Mouse (Mus musculus): ENCODE results near the gene Zfp653.
A peak's percentile ranks its signal among the peaks of the same experiment; 100 is the strongest.
"Not testable (repeated sequence)": the region's sequence is repeated elsewhere in the genome, so short reads cannot be mapped to it uniquely, and the experiment has no call there.

The Zfp653 gene

DNA sequence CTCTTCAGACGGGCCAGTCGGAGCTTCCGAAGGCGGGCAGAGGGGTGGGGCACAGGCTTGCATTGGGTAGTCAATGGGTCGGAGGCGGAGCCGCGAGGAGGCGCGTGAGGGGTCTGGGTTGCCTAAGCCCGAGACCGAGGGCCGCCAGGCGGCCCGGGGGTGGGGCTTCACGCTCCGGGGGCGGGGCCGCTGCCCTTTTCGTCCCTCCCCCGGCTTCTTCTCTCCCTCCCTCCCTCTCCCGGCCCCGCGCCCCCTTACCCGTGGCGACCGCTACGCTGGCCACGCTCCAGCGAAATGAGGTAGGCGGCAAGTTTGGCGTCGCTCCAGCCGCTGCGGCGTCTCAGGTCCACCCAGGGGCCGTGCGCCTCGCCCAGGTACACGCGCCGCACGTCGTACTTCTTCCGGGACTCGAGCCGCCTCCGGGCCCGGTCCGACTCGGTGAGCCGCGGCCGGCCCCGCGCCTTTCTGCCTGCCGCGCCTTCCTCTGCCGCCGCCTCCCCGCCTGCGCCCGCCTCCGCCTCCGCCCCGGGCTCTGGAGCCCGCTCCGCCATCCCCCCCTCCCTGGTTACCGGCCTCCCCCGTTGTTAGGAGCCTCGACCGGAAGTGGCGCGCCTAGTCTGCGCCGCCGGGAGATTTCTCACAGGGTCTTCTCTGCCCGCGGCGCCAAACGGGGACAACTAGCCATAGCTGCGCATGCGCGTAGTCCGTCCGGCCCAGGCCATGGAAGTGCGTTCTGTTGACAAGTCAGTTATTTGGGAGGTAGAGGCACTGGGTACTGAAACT, at the start of gene Zfp653, which contains the start of gene Gm49318:
TSS of gene Zfp653 (minus strand) at position 586 of the 783 bp plus-strand sequence.
TSS of gene Gm49318 (minus strand) at position 469 of the 783 bp plus-strand sequence.
- DNase-seq (ENCODE audit: low read depth, low spot score) = peak; percentile 97

DNA sequence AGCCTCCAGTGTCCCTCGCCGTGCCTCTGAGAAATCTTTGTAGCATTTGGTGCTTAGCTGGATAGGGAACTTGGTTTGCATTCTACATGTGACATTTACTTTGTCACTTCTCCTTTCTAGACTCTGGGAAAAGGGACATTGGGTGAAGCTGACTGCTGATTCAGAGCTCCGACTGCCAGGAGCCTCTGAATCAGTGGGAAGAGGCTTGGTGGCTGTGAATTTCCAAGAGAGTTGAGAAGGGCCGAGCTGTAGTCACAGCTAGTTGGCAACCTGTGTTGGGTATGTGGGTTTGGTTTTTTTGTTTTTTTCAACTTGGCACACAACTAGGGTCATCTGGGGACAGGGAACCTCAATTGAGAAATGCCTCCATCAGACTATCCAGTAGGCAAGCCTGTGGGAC, 48.4 kb upstream of the Zfp653 start:
- peak; percentile 16 for DNase-seq (ENCODE audit: low read depth, low spot score)

DNA sequence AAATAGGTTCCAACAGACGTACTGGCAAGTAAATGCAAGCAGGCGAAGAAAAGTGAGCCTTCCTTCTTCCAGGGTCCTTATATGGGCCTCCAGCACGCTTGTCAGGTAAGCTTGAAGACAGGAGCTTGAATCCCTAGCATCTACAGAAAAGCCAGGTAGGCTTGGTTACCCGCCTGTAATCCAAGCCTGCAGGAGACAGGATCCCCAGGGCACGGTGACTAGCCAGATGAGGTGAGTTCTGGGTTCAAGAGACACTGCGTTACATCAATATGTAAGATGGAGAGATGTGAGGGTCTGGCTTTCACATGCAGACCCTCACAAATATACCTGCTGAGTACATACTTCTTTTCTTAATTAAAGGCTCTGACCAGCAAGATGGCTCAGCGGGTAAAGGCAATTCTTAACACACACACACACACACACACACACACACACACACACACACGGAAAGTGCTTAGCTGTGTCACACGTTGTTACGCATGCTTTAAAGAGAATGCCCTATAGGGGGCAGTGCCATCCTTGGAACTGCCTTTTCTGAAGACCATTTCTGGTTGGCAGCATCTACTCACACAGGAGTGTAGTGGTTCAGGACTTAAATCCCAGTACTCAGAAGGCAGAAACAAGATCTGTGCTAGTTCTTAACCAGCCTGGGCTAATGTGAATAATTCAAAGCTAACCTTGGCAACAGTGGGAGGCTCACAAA, 46.7 kb upstream of the Zfp653 start:
- peak; percentile 65 for DNase-seq (ENCODE audit: low read depth, low spot score)

DNA sequence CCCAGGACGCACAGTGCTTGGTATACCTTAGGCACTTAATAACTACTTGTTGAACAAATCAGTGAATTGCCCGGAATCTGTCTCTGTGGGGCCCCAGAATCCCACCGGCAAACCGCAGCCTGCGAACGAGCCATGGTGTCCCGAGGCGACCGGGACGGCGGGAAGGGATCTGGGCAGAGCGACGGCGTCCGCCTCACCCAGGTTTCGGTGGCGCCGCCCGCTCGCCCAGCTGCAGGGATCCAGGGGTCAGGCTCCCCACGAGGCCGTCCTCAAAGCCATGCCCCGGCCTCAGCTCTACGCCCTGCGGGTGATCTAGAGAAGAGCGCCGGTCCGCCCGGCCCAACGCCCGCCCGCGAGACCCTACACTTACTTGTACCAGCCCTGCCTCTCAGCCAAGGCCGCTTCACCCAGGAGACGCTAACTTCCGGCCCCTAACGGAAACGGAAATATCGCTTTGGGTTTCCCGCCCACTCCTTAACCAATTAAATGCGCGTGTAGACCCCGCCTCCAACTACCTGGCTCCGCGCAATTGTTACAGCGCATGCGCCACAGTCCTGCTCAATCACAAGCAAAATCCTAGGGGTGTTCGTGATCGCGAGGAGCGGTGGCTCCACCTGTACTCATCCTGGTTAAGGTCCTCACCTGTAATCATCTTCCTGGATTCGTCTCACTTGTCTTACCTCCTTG, 45.7 kb upstream of the Zfp653 start, which contains the start of gene Elof1:
TSS of gene Elof1 (minus strand) at position 433 of the 687 bp plus-strand sequence.
- DNase-seq (ENCODE audit: low read depth, low spot score) = peak; percentile 93

DNA sequence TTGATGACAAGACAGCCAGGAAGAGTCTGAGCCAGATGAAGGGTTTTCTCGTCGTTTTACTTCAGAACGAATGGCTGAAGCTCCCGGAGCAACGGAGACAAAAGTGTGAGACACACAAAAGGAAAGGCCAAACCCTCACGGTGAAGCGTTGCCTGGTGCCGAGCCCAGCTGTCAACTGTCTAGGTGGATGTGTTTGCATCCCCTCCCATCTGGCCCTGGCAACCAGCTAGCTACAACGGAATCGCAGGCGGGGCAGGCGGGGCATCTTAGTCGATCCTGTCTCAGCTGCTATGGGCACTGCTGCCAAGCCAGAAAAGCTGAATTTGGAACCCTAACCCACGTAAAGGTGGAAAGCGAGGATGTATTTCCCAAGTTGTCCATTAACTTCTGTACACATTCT, 44.9 kb upstream of the Zfp653 start:
- no peak for DNase-seq (ENCODE audit: low read depth, low spot score)

DNA sequence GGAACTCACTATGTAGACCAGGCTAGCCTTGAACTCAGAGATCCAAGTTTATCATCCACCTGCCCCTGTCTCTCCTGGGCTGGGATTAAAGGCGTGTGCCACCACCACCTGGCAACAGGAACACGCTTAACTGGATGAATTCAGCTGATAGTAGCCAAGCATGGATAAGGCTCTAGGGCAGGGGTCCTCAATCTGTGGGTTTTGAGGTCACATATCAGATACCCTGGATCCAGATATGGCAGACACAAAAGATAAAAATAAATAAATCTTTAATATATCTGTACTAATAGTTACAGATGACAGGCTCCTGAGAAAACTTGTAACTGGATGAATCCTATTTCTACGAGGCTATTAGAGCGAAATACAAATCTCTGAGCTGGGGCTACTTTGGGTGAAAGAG, 44.5 kb upstream of the Zfp653 start:
- DNase-seq (ENCODE audit: low read depth, low spot score) = no peak

DNA sequence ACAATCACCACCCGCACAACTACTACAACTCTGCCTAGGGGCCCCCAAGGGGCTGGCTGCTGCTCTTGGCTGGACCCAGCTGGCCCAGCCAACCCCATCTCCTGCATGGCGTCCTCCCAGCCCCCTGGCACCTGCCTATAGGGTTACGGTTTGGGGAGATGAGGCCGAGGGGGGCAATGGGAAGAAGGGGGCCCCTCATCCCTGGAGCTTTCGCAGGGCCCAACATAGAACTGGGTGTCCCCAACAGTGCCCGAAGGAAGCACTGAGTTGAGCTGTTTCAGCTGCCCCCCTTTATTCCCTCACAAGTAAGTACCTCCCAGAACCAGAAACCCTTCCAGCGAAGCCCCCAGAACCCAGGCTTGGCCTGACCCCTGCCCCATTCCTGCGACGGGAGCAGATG, 37.0 kb upstream of the Zfp653 start:
- no peak for DNase-seq (ENCODE audit: low read depth, low spot score)

DNA sequence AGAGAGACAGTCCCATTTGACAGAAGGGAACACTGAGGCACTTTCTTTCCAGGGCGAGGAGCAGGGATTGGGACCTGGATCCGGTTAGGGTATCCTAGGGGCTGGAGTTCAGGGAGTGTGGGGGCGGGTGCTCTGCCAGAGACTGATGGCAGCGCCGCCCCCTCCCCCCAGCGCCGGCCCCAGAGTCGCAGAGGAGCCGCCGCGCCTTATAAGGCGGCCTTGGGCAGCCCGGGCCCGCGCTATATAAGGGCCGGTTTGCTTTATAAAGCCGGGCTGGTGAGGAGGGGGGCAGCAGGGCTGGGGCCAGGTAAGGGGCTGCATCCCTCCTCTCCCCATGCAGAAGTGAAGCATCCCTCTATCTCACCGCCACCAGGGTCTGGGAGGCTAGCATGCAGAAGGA, 28.7 kb upstream of the Zfp653 start:
- DNase-seq (ENCODE audit: low read depth, low spot score) = no peak

DNA sequence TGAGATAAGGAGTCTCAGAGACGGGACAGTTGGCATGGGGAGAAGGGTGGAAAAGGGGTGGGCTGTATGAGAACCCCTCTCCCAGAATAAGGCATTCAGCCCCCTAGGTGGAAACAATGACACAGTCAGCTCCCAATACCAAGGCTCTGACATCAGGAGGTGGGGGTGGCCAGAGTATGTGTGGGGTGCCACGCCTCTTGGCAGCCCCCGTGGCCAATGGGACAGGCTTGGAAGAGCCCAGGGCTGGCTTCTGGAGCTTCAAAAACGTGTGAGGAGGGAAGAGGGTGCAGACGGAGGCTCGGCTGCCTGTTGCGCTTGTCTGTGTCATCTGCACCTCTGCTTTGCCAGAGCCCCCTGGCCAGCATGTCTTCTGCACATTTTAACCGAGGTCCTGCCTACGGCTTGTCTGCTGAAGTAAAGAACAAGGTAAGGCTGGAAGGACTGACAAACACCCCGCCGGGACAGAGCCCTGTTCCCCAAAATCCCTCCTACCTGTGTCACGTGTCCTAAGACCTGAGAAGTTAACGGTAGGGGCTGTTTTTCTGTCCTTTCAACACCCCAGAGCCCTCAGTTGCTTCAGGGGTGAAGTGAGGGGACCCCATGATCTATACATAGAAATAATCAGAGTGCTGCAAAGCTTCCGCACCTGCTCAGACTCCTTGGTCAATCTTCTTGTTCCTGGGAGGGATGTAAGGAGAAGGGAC, 28.0 kb upstream of the Zfp653 start, which contains the start of gene Cnn1:
TSS of gene Cnn1 (plus strand) at position 224 of the 704 bp plus-strand sequence.
- no peak for DNase-seq (ENCODE audit: low read depth, low spot score)

DNA sequence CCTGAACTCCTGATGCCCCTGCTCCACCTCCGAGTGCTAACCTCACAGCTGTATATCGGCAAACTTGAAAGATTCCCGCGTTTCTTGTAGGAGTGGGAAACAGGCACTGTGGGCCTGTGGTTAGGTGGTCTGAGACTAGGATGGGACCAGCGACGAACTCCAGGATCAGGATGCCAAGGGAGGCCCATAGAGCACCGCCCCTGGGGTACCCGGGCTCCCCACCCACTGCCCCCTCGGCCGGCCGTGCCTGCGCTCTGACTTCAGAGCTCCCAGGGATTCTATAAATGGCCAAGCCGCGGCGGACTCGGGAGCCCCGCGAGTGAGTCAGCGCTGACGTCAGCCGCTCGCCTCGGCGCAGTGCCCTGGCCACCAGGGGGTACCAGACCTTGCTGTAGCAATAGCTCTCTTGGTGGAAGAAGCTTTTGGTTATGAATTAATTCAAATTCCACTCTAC, 24.7 kb upstream of the Zfp653 start:
- peak; percentile 57 for DNase-seq (ENCODE audit: low read depth, low spot score)

DNA sequence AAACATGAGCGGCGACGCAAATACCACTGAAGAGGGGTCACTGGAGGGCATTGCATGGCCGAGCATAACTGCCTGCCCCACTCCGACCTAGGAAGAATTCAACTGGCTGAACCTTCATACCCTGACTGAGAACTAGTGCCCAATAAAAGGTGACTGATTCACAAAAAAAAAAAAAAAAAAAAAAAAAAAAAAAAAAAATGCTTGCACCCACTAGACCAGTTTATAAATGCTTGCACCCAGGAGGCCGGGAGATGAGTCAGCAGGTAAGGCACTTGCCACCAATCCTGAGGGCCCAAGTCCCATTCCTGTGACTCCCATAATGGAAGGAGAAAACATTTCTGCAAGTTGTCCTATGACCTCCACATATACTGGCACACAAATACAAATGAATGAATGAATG, 21.6 kb upstream of the Zfp653 start:
- DNase-seq (ENCODE audit: low read depth, low spot score) = no peak

DNA sequence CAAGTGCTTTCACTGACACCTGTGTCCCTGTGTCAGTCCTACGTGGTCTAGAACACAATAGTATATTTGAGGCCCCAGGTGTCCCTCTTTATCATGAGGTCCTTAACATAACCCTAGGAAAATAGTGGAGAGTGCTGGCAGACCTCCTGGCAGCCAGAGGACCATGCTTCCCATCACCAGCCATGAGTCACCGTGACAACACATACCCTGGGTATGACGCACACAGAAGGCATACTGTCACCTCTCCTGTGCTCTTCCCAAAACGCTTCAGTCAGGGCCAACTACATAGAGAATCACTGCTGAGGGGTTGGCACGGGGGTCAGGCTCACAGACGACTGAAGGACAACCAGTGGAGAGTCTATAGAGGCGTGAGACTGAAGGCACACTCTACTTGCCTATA, 18.8 kb upstream of the Zfp653 start:
- DNase-seq (ENCODE audit: low read depth, low spot score) = no peak

DNA sequence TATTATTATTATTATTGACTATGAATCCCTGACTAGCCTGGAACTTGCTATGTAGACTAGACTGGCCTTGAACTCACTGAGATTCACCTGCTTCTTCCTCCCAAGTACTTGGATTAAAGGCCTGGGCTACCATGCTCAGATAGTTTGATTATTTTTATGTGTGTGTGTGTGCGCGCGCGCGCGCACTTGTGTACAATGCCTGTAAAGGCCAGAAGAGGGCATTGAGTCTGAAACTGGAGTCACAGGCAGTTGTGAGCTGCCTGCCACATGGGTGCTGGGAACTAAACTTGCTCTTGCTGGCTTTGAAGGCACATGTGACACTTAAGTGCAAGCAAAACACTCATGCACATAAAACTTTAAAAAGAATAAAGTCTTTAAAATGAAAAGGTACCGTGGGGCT, 18.1 kb upstream of the Zfp653 start:
- no peak for DNase-seq (ENCODE audit: low read depth, low spot score)

DNA sequence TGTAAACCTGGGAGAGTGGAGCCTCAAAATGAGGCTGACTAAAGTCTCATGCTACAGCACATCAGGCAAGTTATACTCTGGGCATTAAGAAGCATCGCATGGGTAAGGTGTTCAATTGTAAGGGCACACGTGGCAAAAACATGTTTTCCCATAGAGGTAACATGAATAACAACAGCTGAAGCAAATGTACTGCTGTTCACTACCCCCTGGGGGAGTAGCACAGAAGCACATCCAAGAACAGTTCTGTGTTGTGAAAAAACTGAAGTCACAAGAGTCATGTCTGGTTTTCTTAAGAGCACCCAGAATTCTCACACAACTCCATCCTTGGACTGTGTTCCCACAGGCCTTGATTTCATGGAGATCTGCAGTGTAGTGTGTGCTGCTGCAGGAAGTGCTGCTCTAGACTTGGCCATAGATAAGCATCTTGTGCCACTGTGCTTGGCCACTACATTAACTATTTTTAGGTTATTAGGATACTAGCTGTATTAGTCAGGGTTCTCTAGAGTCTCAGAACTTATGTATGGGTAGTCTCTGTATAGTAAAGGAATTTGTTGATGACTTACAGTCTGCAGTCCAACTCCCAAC, 15.9 kb upstream of the Zfp653 start:
- no peak for DNase-seq (ENCODE audit: low read depth, low spot score)

DNA sequence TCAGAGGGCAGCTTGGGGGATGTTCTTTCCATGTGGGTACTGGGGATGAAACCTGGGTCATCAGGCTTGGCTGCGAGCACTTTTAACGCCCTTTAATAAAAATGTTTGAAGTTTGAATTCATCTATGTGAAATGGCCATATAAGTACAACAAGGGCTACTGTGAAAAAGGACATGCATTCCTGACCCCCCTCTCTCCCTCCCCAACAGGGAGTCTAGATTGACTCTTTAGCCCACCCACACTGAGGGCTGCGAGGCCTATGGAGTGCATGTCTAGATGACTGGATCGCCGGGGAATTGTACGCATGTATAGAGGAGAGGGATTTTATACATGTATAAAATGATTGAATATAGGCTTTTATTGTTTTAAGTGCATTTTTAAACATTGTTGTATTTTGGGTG, 14.8 kb upstream of the Zfp653 start:
- DNase-seq (ENCODE audit: low read depth, low spot score) = no peak

DNA sequence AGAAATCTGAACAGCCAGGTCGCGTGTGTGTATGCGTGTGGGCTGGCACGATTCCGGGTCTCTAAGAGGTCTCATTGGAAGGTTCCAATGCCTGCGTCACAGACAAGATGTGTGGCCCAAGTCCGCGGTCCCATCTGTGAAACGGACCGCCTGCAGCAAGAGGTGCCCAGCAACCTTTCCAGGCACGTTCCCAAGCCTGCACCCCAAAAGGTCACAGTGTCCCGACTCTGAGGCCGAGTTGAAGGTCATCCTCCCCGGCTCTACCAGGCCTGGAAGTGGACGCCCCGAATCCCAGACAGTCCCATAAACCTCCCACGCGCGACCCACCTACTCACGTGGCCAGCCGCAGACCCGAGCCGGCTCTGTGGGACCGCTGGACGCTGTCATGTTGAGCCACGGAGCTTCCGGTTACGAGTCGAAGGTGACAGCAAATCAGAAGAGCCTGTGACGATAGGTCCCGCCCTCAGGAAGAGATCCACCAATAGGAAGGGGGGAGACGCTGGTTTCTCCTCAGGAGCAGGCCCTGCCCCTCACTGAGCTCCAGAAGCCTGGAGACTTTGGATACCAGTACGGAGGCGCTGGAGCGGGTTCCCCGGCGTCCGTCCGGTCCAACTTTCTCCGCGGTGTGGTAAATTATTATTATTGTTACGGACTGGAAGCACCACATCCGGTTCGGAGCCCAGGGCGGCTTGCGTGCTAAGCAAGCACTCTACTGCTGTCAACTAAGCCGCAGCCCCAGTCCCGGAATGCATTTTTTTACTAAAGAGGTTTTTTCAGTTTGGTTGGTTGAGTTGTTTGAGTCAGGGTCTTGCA, 14.1 kb upstream of the Zfp653 start, which contains the start of gene Ecsit:
TSS of gene Ecsit (minus strand) at position 417 of the 813 bp plus-strand sequence.
- peak; percentile 98 for DNase-seq (ENCODE audit: low read depth, low spot score)

DNA sequence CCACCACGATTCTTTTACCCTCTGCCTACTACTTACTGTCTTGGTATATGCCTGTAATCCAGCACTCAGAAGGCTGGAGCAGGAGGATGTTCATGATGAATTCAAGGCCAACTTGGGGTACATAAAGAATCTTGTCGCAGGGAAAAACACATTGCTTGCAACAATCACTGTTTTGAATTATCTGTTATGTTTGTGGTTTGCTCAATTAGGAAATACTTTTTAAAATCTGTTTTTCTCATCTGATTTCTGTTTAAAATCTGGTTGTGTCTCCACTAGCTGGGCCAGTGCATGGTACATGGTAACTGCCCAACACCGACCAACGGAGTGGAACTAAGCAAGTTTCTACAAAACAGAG, 13.5 kb upstream of the Zfp653 start:
- no peak for DNase-seq (ENCODE audit: low read depth, low spot score)

DNA sequence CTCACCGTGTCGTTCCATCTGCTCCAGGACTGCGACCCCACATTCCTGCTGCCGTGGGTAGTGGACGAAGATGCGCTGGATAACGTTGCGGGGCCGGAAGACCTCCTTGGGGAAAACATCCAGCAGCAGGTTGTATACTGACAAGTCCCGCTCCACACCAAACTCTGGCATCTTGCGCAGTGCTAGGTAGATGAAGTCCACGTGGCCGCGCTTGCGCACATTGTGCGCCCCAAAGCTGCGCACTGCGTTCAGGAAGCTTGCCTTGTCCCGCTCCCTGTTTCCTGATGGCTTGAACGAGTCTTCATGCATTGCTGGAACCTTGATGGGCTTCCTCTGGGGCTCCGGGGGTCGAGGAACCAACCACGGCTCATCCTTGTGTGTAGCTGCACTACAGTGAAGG, 5.0 kb upstream of the Zfp653 start:
- no peak for DNase-seq (ENCODE audit: low read depth, low spot score)

DNA sequence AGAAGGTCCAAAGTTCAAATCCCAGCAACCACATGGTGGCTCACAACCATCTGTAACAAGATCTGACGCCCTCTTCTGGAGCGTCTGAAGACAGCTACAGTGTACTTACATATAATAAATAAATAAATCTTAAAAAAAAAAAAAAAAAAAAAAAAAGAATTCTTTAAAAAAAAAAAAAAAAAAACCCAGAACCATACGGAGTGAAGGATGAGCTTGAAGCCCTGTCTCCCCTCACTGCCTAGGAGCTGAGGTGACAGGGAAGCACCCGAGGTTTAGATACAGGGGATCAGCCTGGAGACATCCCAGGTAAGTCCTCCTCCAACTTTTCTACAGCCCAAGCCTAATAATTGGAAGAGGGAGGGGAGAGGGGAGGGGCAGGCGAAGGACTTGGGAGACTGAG, 4.6 kb upstream of the Zfp653 start:
- not testable (repeated sequence) for DNase-seq (ENCODE audit: low read depth, low spot score)

DNA sequence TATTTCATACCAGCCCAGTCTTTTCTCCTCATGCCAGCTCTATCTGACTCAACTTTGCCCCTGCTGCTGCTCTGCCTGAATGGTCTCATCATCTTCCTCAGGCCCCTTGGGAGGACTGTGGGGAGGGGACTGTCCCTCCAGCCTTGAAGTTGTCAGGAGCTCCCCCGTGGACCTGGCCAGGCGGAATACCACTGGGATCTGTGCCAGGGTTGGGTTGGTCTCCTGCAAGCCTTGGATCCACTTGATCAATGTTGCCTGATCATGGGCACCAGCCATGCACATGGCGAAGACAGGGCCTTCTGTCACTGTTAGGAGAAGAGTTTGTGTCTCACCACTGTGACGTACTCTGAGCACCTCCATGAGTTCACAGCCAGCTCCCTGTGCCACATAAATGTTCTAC, 1.1 kb upstream of the Zfp653 start:
- no peak for DNase-seq (ENCODE audit: low read depth, low spot score)

All from skeletal muscle tissue, adult 2 months (tissue).